Mouse (Mus musculus) mouse embryonic stem cell (cell line): ENCODE results near the gene Fbxo36.

ENCODE experiments used
- in situ Hi-C, 2 experiments: fragments of 300-500 bp; cut with MboI; formaldehyde crosslinking; loops; 1 replicate in 1 of 2; 3 replicates in 1 of 2; pipeline ENCODE4 v1.14.3; 2019 to 2020; ENCODE audit warnings: low sequenced_read_pairs in 2 of 2, low pct_unique_long_range_greater_than_20kb in 1 of 2, mixed read lengths in 1 of 2; ENCODE audit not compliant: unreplicated experiment in 1 of 2

The Fbxo36 gene

DNA sequence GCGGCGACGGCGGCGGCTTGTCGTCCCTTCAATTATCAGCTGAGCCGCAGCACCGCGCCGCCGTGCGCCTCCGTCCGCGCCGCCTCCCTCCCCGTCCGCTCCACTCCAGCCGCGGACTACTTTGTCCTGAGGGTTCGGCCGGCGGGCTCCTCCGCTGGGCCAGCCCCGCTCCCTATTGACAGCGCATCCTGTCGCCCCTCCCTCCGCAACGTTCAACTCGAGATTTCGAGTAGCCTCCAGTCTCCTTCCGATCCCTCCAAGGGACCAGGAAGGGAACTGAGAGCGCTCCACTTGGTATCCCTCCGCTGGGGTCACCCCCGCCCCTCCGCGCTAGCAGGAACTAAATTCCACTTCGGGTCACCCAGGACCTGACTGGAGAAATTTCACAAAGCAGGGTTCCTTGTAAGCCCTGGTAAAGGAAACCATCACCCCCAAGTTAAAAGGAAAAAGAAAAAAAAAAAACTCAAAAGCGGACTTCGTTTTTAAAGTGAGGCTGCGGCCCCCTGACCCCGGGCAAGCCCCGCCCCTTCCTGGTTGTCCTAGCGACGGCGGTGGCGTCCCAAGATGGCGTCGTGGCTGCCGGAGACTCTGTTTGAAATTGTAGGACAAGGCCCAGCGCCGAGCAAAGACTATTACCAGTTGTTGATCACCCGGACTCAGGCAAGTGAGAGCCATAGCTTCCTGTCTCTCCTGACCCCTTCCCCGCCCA is at the start of gene Fbxo36:
Fbxo36 (plus strand) TSS at position 533 of the 709 bp plus-strand sequence.
- in situ Hi-C loops: no loop called here

- in situ Hi-C loops: no loop called here
Measured at GRCm38 (mm10) chr1:84791393-84791792, 48.2 kb upstream of the Fbxo36 start.

GRCm38 (mm10) chr1:84795335-84795734 is 44.3 kb upstream of the Fbxo36 start:
- in situ Hi-C loops: no loop called here

- in situ Hi-C loops: no loop called here
Measured at GRCm38 (mm10) chr1:84799166-84799565, 40.5 kb upstream of the Fbxo36 start.

- in situ Hi-C loops: no loop called here
Measured at GRCm38 (mm10) chr1:84803788-84804187, 35.9 kb upstream of the Fbxo36 start.

DNA sequence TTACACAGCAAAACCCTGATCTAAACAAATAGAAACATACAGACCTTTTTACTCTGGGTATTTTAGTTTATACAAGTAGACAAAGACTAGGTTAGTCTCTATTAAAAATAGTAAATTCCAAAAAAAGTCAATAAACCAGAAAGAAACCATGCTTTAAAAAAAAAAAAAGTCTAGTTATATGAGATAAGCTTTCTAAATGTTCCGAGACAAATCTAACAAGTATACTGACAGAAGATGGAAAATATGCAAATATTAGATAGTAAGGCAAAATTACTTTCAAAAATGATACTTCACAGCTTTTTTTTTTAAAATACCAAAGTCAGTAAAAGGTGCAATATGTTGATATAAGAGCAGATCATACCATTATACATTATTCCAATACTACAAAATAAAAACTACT is 22.0 kb upstream of the Fbxo36 start:
- in situ Hi-C loops: no loop called here

- in situ Hi-C loops: no loop called here
Measured at GRCm38 (mm10) chr1:84825091-84825490, 14.6 kb upstream of the Fbxo36 start.

DNA sequence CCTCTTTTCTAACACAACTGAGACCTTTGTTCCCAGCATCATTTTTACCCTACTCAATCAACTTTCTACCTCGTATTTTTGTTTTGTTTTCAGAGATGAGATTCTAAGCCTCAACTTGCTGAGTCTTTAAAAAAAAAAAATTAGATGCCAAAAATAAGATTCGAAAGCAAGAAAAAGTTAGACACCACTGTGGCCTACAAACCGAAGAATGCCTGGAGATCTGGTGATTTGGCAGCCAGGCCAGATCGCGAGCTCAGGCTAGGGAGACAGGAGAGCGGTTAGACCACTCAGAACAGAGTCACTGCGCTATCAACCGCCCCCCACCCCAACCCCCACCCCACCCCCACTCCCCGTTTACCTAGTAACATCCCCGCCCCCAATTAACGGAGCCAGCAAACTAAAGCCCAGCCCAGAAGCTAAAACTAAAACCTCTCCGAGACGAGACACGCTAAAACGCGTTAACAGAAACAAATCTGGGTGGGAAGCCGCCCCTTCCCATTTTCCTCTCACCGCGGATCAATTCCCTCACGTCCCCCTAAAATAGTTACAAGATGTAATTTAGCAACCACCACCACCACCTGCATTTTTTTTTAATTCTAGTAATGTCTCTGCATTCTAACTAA is 2.0 kb upstream of the Fbxo36 start:
- in situ Hi-C loops: no loop called here

- in situ Hi-C loops: no loop called here
Measured at GRCm38 (mm10) chr1:84838156-84838555, 1.5 kb upstream of the Fbxo36 start.

- in situ Hi-C loops: no loop called here
Measured at GRCm38 (mm10) chr1:84838621-84839151, 955 bp upstream of the Fbxo36 start.

GRCm38 (mm10) chr1:84840018-84840664 is 500 bp downstream of the Fbxo36 start, which contains the start of gene Trip12:
Gene Trip12, minus strand, starts transcription at chr1:84840516.
- in situ Hi-C loops: no loop called here

DNA sequence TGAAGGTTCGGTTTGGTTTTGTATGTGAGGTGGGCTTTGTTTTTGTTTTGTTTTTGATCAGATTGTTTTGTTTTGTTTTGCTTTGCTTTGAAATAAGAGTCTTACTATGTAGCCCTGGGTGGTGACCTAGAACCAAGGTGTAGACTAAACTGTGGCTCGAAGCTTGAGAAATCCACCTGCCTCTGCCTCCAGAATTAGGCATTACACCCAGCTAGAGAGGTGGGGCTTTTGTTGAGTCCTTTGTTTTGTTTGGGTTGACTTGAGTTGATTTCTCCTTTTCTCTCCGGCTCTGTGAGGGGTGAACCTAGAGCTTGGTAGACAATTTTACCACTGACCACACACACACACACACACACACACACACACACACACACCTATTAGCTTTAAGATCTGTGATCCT is 1.4 kb downstream of the Fbxo36 start:
- in situ Hi-C loops: no loop called here

- in situ Hi-C loops: no loop called here
Measured at GRCm38 (mm10) chr1:84843366-84843765, 3.7 kb downstream of the Fbxo36 start.

DNA sequence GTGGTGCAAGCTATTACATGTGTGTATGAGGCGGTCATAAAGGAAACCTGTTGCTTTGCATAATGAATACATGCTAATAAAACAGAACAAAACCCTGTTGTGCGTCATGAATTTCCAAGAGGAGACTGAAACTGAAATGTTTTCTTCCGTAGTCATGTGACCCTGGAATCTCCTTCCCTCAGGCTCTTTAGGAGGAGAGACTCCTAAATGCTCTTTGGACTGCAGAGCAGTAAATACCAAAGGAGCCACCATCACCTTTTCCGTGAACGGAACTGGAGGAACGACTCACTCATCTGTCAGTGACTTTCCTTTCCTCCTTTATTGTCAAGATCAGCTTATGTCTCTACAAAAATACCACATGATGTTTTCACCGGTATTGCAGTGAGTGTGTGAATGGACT is 8.1 kb downstream of the Fbxo36 start:
- in situ Hi-C loops: no loop called here

- in situ Hi-C loops: no loop called here
Measured at GRCm38 (mm10) chr1:84848335-84848734, 8.7 kb downstream of the Fbxo36 start.

- in situ Hi-C loops: no loop called here
Measured at GRCm38 (mm10) chr1:84848801-84849455, 9.3 kb downstream of the Fbxo36 start.

DNA sequence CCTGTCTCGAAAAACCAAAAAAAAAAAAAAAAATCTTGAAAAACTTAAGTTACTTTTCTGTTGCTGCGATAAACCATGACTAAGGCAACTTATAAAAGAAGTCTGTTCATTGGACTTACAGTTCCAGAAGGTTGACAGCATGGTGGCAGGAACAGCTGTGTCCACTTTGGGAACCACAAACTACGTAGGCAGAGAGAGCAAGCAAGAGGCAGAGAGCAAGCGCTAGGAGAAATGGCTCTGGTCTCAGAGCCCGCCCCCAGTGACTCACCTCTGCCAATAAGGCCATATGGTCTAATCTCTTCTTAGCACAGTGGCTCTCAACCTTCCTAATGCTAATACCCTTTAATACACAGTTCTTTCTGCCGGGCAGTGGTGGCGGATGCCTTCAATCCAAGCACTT is 10.2 kb downstream of the Fbxo36 start:
- in situ Hi-C loops: no loop called here

- in situ Hi-C loops: no loop called here
Measured at GRCm38 (mm10) chr1:84850471-84850870, 10.8 kb downstream of the Fbxo36 start.
